Mouse (Mus musculus) adrenal gland (tissue): ENCODE data around the gene Necap1.

Experiments used
- intact Hi-C: fragments of 180-260 bp; cut with DNase I; formaldehyde crosslinking; loops from one replicate; pipeline ENCODE4 v1.15.1; 2025
- microRNA-seq, 2 experiments: library from miRNA; unstranded; fragments of <30 nt; microRNA quantifications; one replicate each; pipeline ENCODE4; 2019

Gene Necap1

GRCm38 (mm10) chr6:122879781-122880505 lies 5.7 kb downstream of the Necap1 start:
- intact Hi-C loops, result loop anchor here (5.0 kb wide), 1 partner anchor 78 kb away; the partner anchor contains the start of gene Slc2a3

DNA sequence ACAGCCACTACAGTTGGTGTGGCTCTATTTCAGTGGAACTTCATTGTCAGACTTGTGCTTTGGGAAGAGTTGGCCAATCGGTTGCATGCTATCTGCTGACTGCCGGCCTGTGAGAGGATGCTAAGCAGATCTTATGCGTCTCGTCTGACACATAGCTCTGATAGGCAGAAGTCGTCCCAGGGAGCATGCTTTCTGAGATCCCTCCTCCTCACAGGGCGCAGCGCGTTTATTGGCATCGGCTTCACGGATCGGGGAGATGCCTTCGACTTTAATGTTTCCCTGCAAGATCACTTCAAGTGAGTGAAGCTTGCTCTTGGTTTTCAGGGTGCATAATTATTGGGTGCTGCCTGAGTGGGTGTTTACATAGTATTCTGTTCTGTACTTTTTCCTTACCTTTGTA lies 7.0 kb downstream of the Necap1 start:
- intact Hi-C loops, result no loop called here

DNA sequence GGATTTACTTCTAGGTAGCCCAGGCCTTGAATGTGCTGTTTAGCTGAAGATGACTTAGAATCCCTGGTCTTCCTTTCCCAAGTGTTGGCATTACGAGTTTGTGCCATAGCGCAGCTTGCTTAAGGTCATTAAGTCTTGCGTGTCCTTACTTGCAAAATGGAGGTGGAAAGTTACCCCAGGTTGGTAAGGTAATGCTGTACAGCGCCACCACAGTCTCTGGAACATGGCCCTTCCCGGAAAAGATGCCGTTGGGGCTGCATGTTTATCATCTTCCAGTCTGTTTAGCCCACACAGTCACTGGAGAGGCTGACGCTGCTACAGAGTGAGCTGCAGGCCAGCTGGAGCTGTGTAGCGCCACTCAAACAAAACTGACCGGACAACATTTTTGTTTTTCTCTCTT lies 9.3 kb downstream of the Necap1 start:
- intact Hi-C loops, result no loop called here

DNA sequence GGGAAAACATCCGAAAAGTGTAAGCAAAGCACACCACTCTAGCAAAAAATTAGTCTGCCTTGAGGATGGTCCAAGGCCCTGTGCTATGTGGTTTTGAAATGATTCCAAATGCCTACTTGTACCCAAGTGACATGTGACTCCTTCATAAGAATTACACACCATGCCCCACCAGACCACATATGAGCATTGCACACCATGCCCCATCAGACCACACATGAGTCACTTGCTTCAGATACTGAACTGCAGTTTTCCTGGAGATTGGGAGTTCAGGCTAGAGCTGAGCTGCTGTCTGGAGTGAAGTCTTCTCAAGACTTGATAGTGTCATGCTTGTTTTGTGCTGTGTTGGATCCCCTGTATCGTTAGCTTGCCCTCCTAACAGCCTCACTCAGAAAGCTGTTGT lies 15.3 kb downstream of the Necap1 start:
- intact Hi-C loops, result no loop called here

DNA sequence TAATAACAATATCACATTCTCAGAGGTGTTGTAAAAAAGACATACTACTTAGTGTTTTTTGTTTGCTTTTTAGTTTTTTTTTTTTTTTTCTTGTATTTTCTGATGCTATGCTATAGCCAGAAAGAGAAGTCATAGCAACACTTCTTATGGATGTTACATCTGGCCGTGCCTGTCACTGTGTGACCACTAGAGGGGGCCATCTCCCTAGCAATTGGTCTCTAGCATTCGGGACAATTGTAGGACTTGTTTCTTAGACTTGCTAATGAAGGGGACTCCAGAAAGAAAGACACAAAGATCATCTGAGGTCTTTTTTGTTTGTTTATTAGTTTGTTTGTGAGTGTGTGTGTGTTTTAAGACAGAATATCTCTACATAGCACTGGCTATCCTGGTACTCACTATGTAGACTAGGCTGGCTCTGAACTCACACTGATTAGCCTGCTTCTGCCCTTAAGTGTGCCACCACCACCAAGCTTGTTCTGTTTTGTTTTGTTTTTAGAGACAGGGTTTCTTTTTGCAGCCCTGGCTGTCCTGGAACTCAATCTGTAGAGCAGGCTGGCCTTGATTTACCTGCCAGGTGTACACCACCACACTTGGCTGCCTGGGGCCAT lies 18.3 kb downstream of the Necap1 start:
- intact Hi-C loops, result loop anchor here (10.0 kb wide), 1 partner anchor 112 kb away; no protein-coding TSS in a partner anchor

DNA sequence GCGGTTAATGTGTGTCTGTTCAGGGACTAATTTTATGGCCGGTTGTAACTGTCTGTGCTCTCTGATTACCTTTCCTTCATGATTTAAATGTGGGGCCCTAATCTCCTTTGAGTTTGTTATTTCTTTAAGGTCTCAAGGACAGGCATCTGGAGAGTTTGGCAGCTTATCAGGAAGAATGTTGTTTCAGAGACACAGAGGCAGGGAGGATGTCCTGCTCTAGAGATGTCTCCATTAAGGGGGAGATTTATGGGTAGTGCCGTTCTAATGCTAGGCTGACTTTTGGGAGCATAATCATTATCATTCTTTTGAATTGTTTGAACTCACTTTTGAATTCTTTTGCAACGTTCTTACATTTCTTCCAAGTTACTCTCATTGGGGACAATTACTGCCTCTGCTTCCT lies 45.6 kb downstream of the Necap1 start:
- intact Hi-C loops, result no loop called here

DNA sequence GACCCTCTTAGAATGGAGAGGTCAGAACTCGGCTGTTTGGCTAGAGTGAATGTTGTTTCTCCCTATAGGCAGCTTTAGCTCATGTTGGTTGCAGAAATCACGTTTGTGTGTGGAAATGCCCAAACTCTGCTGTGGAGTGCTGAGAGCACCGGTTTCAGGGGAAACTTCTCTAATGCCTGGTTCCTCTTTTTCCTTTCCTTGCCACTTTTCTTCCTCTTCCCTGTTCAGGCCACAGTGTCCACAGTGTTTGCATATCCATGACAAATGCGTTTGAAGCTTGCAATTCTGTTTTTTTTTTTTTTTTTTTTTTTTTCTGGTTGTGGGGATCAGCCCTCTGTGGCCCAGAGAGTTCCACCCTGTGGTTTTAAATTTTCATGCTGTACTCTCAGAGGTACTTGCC lies 47.2 kb downstream of the Necap1 start, which contains the start of gene Clec4a1:
Clec4a1 (plus strand) TSS at position 398 of the 400 bp plus-strand sequence.
- intact Hi-C loops, result no loop called here

GRCm38 (mm10) chr6:122934845-122935244 lies 60.6 kb downstream of the Necap1 start:
- intact Hi-C loops, result no loop called here

Small RNA genes within 50 kb of the gene (microRNA-seq; reads per million reads assigned to microRNA genes)
- 0.12 to 0.23 reads per million in 2 experiments for gene Mir7231
